In the genomic region with DNA sequence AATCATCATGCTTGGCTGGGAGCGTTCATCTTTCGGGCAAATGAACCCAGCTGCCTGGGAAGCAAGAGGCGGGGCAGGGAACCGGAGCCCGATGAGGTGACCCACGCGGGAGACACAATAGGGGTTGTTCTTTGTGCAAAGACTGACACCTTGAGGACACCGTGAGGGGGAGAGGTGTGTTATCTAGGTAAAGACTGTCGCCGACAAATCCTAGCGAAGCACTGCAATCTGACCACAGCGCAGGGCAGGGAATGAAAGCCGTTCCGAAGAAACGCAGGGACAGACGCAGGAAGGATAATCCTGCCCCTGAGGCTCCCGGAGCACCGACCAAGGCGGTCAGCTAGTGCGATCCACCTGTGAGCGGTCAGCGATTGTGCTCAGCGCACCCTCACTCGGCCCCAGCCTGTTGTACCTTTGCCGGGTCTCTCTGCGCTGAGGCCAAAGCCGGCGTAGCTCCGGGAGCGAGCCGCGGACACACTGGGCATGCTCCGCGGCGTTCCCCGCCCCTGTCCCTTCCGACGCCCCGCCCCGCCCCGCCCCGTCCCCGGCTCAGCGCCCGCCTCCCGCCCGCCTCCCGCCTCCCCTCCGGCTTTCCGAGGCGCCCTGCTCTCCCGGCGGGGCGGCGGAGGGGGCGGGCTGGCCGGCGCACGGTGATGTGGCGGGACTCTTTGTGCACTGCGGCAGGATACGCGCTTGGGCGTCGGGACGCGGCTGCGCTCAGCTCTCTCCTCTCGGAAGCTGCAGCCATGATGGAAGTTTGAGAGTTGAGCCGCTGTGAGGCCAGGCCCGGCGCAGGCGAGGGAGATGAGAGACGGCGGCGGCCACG, we compare ENCODE assay signal across 8 mouse cellular contexts. TPM values are rescaled to one million over a fixed set of nuclear protein-coding genes. Genes with fewer than 3 reads are reported as not detected.
DNase-seq lines count a peak whose midpoint lies in the region; ATAC-seq and TF ChIP-seq lines count a peak whose summit lies in the region.

Gene Pten (plus strand): TSS at position 598 of the 826 bp plus-strand sequence.

- peaks cover 41% of the 10 kb centered on the region for H3K79me2 ChIP-seq in macrophage (ENCODE audit: inconsistent target)

- intact Hi-C loops in gastrocnemius, adult 2 months (cut with DNase I) = loop anchor here (2.0 to 10.0 kb wide), 4 partner anchors 44 to 468 kb away; no protein-coding TSS in a partner anchor
- intact Hi-C loops in left cerebral cortex, adult 2 months (cut with DNase I) = loop anchor here (2.0 to 5.0 kb wide), 5 partner anchors 44 to 608 kb away; no protein-coding TSS in a partner anchor

- H3K4me2 ChIP-seq in hindbrain, embryonic 16.5 days (ENCODE audit: low read length) = peak within 1 kb of the TSS; percentile 95

- H3K9ac ChIP-seq in hindbrain, embryonic 16.5 days (ENCODE audit: low read depth, low read length) = peak within 1 kb of the TSS; percentile 99

- H3K4me1 ChIP-seq in hindbrain, embryonic 16.5 days (ENCODE audit: control insufficient read depth, insufficient read depth, low read depth, low read length) = peaks cover 18% of the 10 kb centered on the region

- no peaks in the 10 kb centered on the region for H3K27me3 ChIP-seq in hindbrain, embryonic 16.5 days (replicated peaks; ENCODE audit: control insufficient read depth, insufficient read depth, low read length)

- H3K4me3 ChIP-seq in gastrocnemius, adult 2 months = peak within 1 kb of the TSS; percentile 80
- H3K4me3 ChIP-seq in hindbrain, embryonic 16.5 days (ENCODE audit: low read length) = peak within 1 kb of the TSS; percentile 99
- peak within 1 kb of the TSS; percentile 94 for H3K4me3 ChIP-seq in left cerebral cortex, adult 2 months
- peak within 1 kb of the TSS; percentile 84 for H3K4me3 ChIP-seq in macrophage (ENCODE audit: inconsistent target)

- no peaks in the 10 kb centered on the region for H3K36me3 ChIP-seq in hindbrain, embryonic 16.5 days (ENCODE audit: control insufficient read depth, insufficient read depth, low read length)
- H3K36me3 ChIP-seq in macrophage (ENCODE audit: inconsistent target) = no peaks in the 10 kb centered on the region

- WGBS in hindbrain, embryonic 16.5 days = 0% methylated on average over 60 of the region's 77 CpGs
- 1% methylated on average over 33 of the region's 77 CpGs for WGBS in macrophage (ENCODE audit: missing documents)

- ATAC-seq in activated CD4-positive, CD25-positive, alpha-beta regulatory T cell, adult 4 months = peak; percentile 34
- peak; percentile 46 for ATAC-seq in common myeloid progenitor, adult 5-6 weeks (replicated peaks; ENCODE audit: low read depth, poor library complexity, severe bottlenecking)
- peak; percentile 91 for ATAC-seq in hindbrain, embryonic 16.5 days

- no peaks in the 10 kb centered on the region for H3K9me3 ChIP-seq in hindbrain, embryonic 16.5 days (ENCODE audit: control insufficient read depth, low read length)

- H3K27ac ChIP-seq in gastrocnemius, adult 2 months = peak within 1 kb of the TSS; percentile 98
- peak within 1 kb of the TSS; percentile 100 for H3K27ac ChIP-seq in hindbrain, embryonic 16.5 days (ENCODE audit: low read depth, low read length)
- peak within 1 kb of the TSS; percentile 99 for H3K27ac ChIP-seq in left cerebral cortex, adult 2 months
- peak within 1 kb of the TSS; percentile 76 for H3K27ac ChIP-seq in macrophage

- DNase-seq in gastrocnemius, adult 2 months = peak; percentile 99
- peak; percentile 98 to 99 for DNase-seq in left cerebral cortex, adult 2 months (ENCODE audit: extremely low spot score in 1 of 2, low spot score in 2 of 2)
- DNase-seq in retina, postnatal 7 days (ENCODE audit: low read depth, low spot score) = peak; percentile 94
- DNase-seq in urinary bladder, adult 18-20 months (ENCODE audit: low spot score in 2 of 2) = peak; percentile 94

- no peak; the same call in 1 of the 2 replicates for TF ChIP-seq CTCF in gastrocnemius, adult 2 months (IDR thresholded peaks at IDR 0.05)
- no peak; the same call in 1 of the 2 replicates for TF ChIP-seq CTCF in left cerebral cortex, adult 2 months (IDR thresholded peaks at IDR 0.05)

RNA-seq across cellular contexts. Expression of gene Pten, which starts in this region (rescaled TPM):
- 10 to 100 TPM; 14.2 to 15.3 TPM for polyA plus RNA-seq in activated CD4-positive, CD25-positive, alpha-beta regulatory T cell, adult 4 months (2017; shearing (Covaris generic))
- total RNA-seq in common myeloid progenitor, adult 5-6 weeks (2017) = 100 and 127 TPM in 2 replicates
- 10 to 100 TPM; 35.2 to 36.9 TPM for total RNA-seq in gastrocnemius, adult 2 months (2021)
- 10.7 and 10.8 TPM in 2 replicates for polyA plus RNA-seq in hindbrain, embryonic 16.5 days (2015; fragmentation: Nextera tagmentation; extraction: Ambion mirVana)
- 100 to 1,000 TPM; 141 to 154 TPM for total RNA-seq in left cerebral cortex, adult 2 months (2021)
- 100 to 1,000 TPM in 15 of 26 experiments, 10 to 100 TPM in 11; 39.0 to 148 (median 112) TPM for total RNA-seq in macrophage (2018; cell fraction: chromatin; rRNA removed)
- 10 to 100 TPM; 42.6 to 69.1 (median 60.0) TPM for total RNA-seq in macrophage (2018; cell fraction: cytosol; rRNA removed)
- total RNA-seq in macrophage (2018; cell fraction: nucleus; rRNA removed) = 100 to 1,000 TPM in 9 of 26 experiments, 10 to 100 TPM in 17; 42.5 to 152 (median 84.4) TPM
- polyA plus RNA-seq in macrophage (2018) = 29.6 to 30.5 TPM (median 30.4 TPM) in 3 replicates

Comparison
In these comparisons a context has a peak if more than half of its experiments do, and no peak if none do; other contexts are left out.
1. Peak in every context shown above with its lines: DNase-seq, ATAC-seq, H3K4me3 ChIP-seq and H3K27ac ChIP-seq.
2. ATAC-seq: peak in every context shown above with its lines; median percentile 91 in hindbrain, embryonic 16.5 days; 46 in common myeloid progenitor, adult 5-6 weeks; 34 in activated CD4-positive, CD25-positive, alpha-beta regulatory T cell, adult 4 months.